Mouse (Mus musculus): ENCODE measurements around the gene Dnmt3l. TPM values are rescaled to one million over a fixed set of nuclear protein-coding genes. Genes with fewer than 3 reads are reported as not detected.
A peak's percentile ranks its signal among the peaks of the same experiment; 100 is the strongest.

The Dnmt3l gene
- polyA plus RNA-seq (2015; fragmentation: Nextera tagmentation; extraction: Ambion mirVana): not detected in 2 replicates

- no peaks in the 10 kb centered on the region for H3K36me3 ChIP-seq (ENCODE audit: control insufficient read depth, insufficient read depth)
- no peak within 1 kb of the TSS for H3K9ac ChIP-seq (ENCODE audit: low read depth, low read length)
- WGBS (ENCODE audit: insufficient replicate concordance): 71% methylated on average over 5 of the region's 5 CpGs
- no peak within 1 kb of the TSS for H3K27ac ChIP-seq (ENCODE audit: low read length)
- H3K4me2 ChIP-seq (ENCODE audit: low read depth, low read length): no peak within 1 kb of the TSS
- H3K9me3 ChIP-seq (replicated peaks; ENCODE audit: control insufficient read depth, low read length): no peaks in the 10 kb centered on the region
- H3K4me1 ChIP-seq (ENCODE audit: control insufficient read depth, low read depth, low read length): no peaks in the 10 kb centered on the region; the same call in 1 of the 2 replicates
- H3K27me3 ChIP-seq (ENCODE audit: control insufficient read depth, insufficient read depth, low read depth, low read length): no peaks in the 10 kb centered on the region; the same call in 1 of the 2 replicates
- no peak for ATAC-seq (ENCODE audit: low read depth)
- H3K4me3 ChIP-seq (ENCODE audit: low read depth, low read length): no peak within 1 kb of the TSS
These were observed at the start of gene Dnmt3l for GRCm38 (mm10) chr10:78041647-78042046. Gene Dnmt3l (plus strand): TSS chr10:78041947.

- Histone ChIP-seq H3K36me3 (ENCODE audit: control insufficient read depth, insufficient read depth) (peaks cover 76% of the 10 kb centered on the region), H3K27me3 (ENCODE audit: control insufficient read depth, insufficient read depth, low read depth, low read length) (no peaks in the 10 kb centered on the region), H3K9ac (ENCODE audit: low read depth, low read length) (no peak overlapping the region), H3K27ac (ENCODE audit: low read length) (no peak overlapping the region), H3K4me2 (ENCODE audit: low read depth, low read length) (no peak overlapping the region), H3K9me3 (replicated peaks; ENCODE audit: control insufficient read depth, low read length) (no peaks in the 10 kb centered on the region), H3K4me3 (ENCODE audit: low read depth, low read length) (no peak overlapping the region), H3K4me1 (ENCODE audit: control insufficient read depth, low read depth, low read length) (no peaks in the 10 kb centered on the region)
- WGBS (ENCODE audit: insufficient replicate concordance): 82% methylated on average over 3 of the region's 3 CpGs
- ATAC-seq (ENCODE audit: low read depth): no peak
These were observed 46.1 kb upstream of the Dnmt3l start for GRCm38 (mm10) chr10:77995639-77996038.

GRCm38 (mm10) chr10:78000200-78000599, 41.5 kb upstream of the Dnmt3l start:
- ATAC-seq (ENCODE audit: low read depth): no peak
- Histone ChIP-seq H3K4me3 (ENCODE audit: low read depth, low read length) (no peak overlapping the region), H3K36me3 (ENCODE audit: control insufficient read depth, insufficient read depth) (peaks cover 66% of the 10 kb centered on the region), H3K27me3 (ENCODE audit: control insufficient read depth, insufficient read depth, low read depth, low read length) (no peaks in the 10 kb centered on the region), H3K27ac (ENCODE audit: low read length) (no peak overlapping the region), H3K9me3 (replicated peaks; ENCODE audit: control insufficient read depth, low read length) (no peaks in the 10 kb centered on the region), H3K9ac (ENCODE audit: low read depth, low read length) (no peak overlapping the region), H3K4me1 (ENCODE audit: control insufficient read depth, low read depth, low read length) (peaks cover 14% of the 10 kb centered on the region), H3K4me2 (ENCODE audit: low read depth, low read length) (no peak overlapping the region)
- WGBS (ENCODE audit: insufficient replicate concordance): 89% methylated on average over 5 of the region's 5 CpGs

- Histone ChIP-seq H3K27me3 (ENCODE audit: control insufficient read depth, insufficient read depth, low read depth, low read length) (no peaks in the 10 kb centered on the region), H3K36me3 (ENCODE audit: control insufficient read depth, insufficient read depth) (peaks cover 51% of the 10 kb centered on the region), H3K27ac (ENCODE audit: low read length) (no peak overlapping the region), H3K4me1 (ENCODE audit: control insufficient read depth, low read depth, low read length) (peaks cover 30% of the 10 kb centered on the region), H3K4me3 (ENCODE audit: low read depth, low read length) (no peak overlapping the region), H3K4me2 (ENCODE audit: low read depth, low read length) (no peak overlapping the region), H3K9ac (ENCODE audit: low read depth, low read length) (no peak overlapping the region), H3K9me3 (replicated peaks; ENCODE audit: control insufficient read depth, low read length) (no peaks in the 10 kb centered on the region)
- WGBS (ENCODE audit: insufficient replicate concordance): 89% methylated on average over 11 of the region's 11 CpGs
- no peak for ATAC-seq (ENCODE audit: low read depth)
These were observed 40.0 kb upstream of the Dnmt3l start for GRCm38 (mm10) chr10:78001796-78002195.

GRCm38 (mm10) chr10:78002316-78002715, 39.4 kb upstream of the Dnmt3l start:
- Histone ChIP-seq H3K9me3 (replicated peaks; ENCODE audit: control insufficient read depth, low read length) (no peaks in the 10 kb centered on the region), H3K4me1 (ENCODE audit: control insufficient read depth, low read depth, low read length) (peaks cover 35% of the 10 kb centered on the region), H3K27me3 (ENCODE audit: control insufficient read depth, insufficient read depth, low read depth, low read length) (no peaks in the 10 kb centered on the region), H3K4me2 (ENCODE audit: low read depth, low read length) (no peak overlapping the region), H3K27ac (ENCODE audit: low read length) (no peak overlapping the region), H3K36me3 (ENCODE audit: control insufficient read depth, insufficient read depth) (peaks cover 47% of the 10 kb centered on the region), H3K9ac (ENCODE audit: low read depth, low read length) (no peak overlapping the region), H3K4me3 (ENCODE audit: low read depth, low read length) (no peak overlapping the region)
- WGBS (ENCODE audit: insufficient replicate concordance): 81% methylated on average over 2 of the region's 2 CpGs
- ATAC-seq (ENCODE audit: low read depth): no peak

- WGBS (ENCODE audit: insufficient replicate concordance): 32% methylated on average over 3 of the region's 3 CpGs
- Histone ChIP-seq H3K4me1 (ENCODE audit: control insufficient read depth, low read depth, low read length) (peaks cover 53% of the 10 kb centered on the region), H3K9ac (ENCODE audit: low read depth, low read length) (peak overlapping the region; percentile 32), H3K36me3 (ENCODE audit: control insufficient read depth, insufficient read depth) (peaks cover 33% of the 10 kb centered on the region), H3K27ac (ENCODE audit: low read length) (peak overlapping the region; percentile 76), H3K4me2 (ENCODE audit: low read depth, low read length) (peak overlapping the region; percentile 94), H3K27me3 (ENCODE audit: control insufficient read depth, insufficient read depth, low read depth, low read length) (no peaks in the 10 kb centered on the region), H3K4me3 (ENCODE audit: low read depth, low read length) (peak overlapping the region; percentile 39; the same call in 1 of the 2 replicates), H3K9me3 (replicated peaks; ENCODE audit: control insufficient read depth, low read length) (no peaks in the 10 kb centered on the region)
- ATAC-seq (ENCODE audit: low read depth): peak; percentile 55
These were observed 37.2 kb upstream of the Dnmt3l start for GRCm38 (mm10) chr10:78004479-78005100.

- H3K4me2 ChIP-seq (ENCODE audit: low read depth, low read length): peak overlapping the region; percentile 94
- peaks cover 20% of the 10 kb centered on the region for H3K36me3 ChIP-seq (ENCODE audit: control insufficient read depth, insufficient read depth)
- H3K27ac ChIP-seq (ENCODE audit: low read length): peak overlapping the region; percentile 51
- WGBS (ENCODE audit: insufficient replicate concordance): 82% methylated on average over 4 of the region's 4 CpGs
- H3K9me3 ChIP-seq (replicated peaks; ENCODE audit: control insufficient read depth, low read length): no peaks in the 10 kb centered on the region
- ATAC-seq (ENCODE audit: low read depth): no peak
- no peak overlapping the region for H3K4me3 ChIP-seq (ENCODE audit: low read depth, low read length)
- H3K27me3 ChIP-seq (ENCODE audit: control insufficient read depth, insufficient read depth, low read depth, low read length): no peaks in the 10 kb centered on the region
- H3K4me1 ChIP-seq (ENCODE audit: control insufficient read depth, low read depth, low read length): peaks cover 60% of the 10 kb centered on the region
- peak overlapping the region; percentile 55 for H3K9ac ChIP-seq (ENCODE audit: low read depth, low read length)
These were observed 35.8 kb upstream of the Dnmt3l start for GRCm38 (mm10) chr10:78005791-78006438.

- peak overlapping the region; percentile 55 for H3K9ac ChIP-seq (ENCODE audit: low read depth, low read length)
- no peak for ATAC-seq (ENCODE audit: low read depth)
- H3K27ac ChIP-seq (ENCODE audit: low read length): peak overlapping the region; percentile 87
- peak overlapping the region; percentile 87 for H3K4me3 ChIP-seq (ENCODE audit: low read depth, low read length)
- WGBS (ENCODE audit: insufficient replicate concordance): 8% methylated on average over 7 of the region's 7 CpGs
- H3K9me3 ChIP-seq (replicated peaks; ENCODE audit: control insufficient read depth, low read length): no peaks in the 10 kb centered on the region
- H3K4me2 ChIP-seq (ENCODE audit: low read depth, low read length): peak overlapping the region; percentile 94
- peaks cover 8% of the 10 kb centered on the region for H3K36me3 ChIP-seq (ENCODE audit: control insufficient read depth, insufficient read depth)
- peaks cover 61% of the 10 kb centered on the region for H3K4me1 ChIP-seq (ENCODE audit: control insufficient read depth, low read depth, low read length)
- no peaks in the 10 kb centered on the region for H3K27me3 ChIP-seq (ENCODE audit: control insufficient read depth, insufficient read depth, low read depth, low read length)
These were observed 34.5 kb upstream of the Dnmt3l start for GRCm38 (mm10) chr10:78007203-78007602.

- WGBS (ENCODE audit: insufficient replicate concordance): 21% methylated on average over 3 of the region's 3 CpGs
- Histone ChIP-seq H3K36me3 (ENCODE audit: control insufficient read depth, insufficient read depth) (no peaks in the 10 kb centered on the region), H3K9ac (ENCODE audit: low read depth, low read length) (peak overlapping the region; percentile 70), H3K9me3 (replicated peaks; ENCODE audit: control insufficient read depth, low read length) (no peaks in the 10 kb centered on the region), H3K4me1 (ENCODE audit: control insufficient read depth, low read depth, low read length) (peaks cover 63% of the 10 kb centered on the region), H3K4me2 (ENCODE audit: low read depth, low read length) (peak overlapping the region; percentile 94), H3K27ac (ENCODE audit: low read length) (peak overlapping the region; percentile 87), H3K27me3 (ENCODE audit: control insufficient read depth, insufficient read depth, low read depth, low read length) (no peaks in the 10 kb centered on the region), H3K4me3 (ENCODE audit: low read depth, low read length) (peak overlapping the region; percentile 87)
- ATAC-seq (ENCODE audit: low read depth): peak; percentile 15
These were observed 33.6 kb upstream of the Dnmt3l start for GRCm38 (mm10) chr10:78008169-78008568.
